Mouse (Mus musculus) kidney, embryonic 14.5 days (tissue): ENCODE results near the gene Sptbn1. TPM values are rescaled to one million over a fixed set of nuclear protein-coding genes. Genes with fewer than 3 reads are reported as not detected.

ENCODE experiments used
- ATAC-seq: fragments of 200-750 bp; cut with Nextera tagmentation; 2 replicates; pipeline ENCODE4 v1.8.0; 2017; ENCODE audit warnings: moderate number of reproducible peaks, mild to moderate bottlenecking, moderate TSS enrichment, moderate library complexity; ENCODE audit not compliant: low FRiP score, low TSS enrichment
- H3K27ac ChIP-seq: fragments of 300-500 bp; sonication (generic); 2 replicates; pipeline ENCODE4 v1.5.1; 2014; ENCODE audit warnings: low read depth, mild to moderate bottlenecking, low read length, moderate library complexity, mixed read lengths
- H3K27me3 ChIP-seq: fragments of 300-500 bp; sonication (generic); 2 replicates; pipeline ENCODE4 v1.6.1; 2014; ENCODE audit warnings: mild to moderate bottlenecking, low read length; ENCODE audit not compliant: control insufficient read depth, insufficient read depth
- H3K36me3 ChIP-seq: fragments of 300-500 bp; sonication (generic); 2 replicates; pipeline ENCODE4 v1.6.1; 2014; ENCODE audit warnings: low read length, mixed read lengths; ENCODE audit not compliant: control insufficient read depth, insufficient read depth
- H3K4me1 ChIP-seq: fragments of 300-500 bp; sonication (generic); 2 replicates; pipeline ENCODE4 v1.6.1; 2014; ENCODE audit warnings: low read length, mixed read lengths; ENCODE audit not compliant: control insufficient read depth, insufficient read depth
- H3K4me2 ChIP-seq: fragments of 300-500 bp; sonication (generic); replicated peaks from 2 replicates; pipeline ENCODE4 v1.6.1; 2014; ENCODE audit warnings: low read depth, mild to moderate bottlenecking, low read length
- H3K4me3 ChIP-seq: fragments of 300-500 bp; sonication (generic); 2 replicates; pipeline ENCODE4 v1.5.1; 2014; ENCODE audit warnings: mild to moderate bottlenecking, low read length
- H3K9ac ChIP-seq: fragments of 300-500 bp; sonication (generic); 2 replicates; pipeline ENCODE4 v1.6.1; 2014; ENCODE audit warnings: low read depth, mild to moderate bottlenecking, low read length, moderate library complexity
- H3K9me3 ChIP-seq: fragments of 300-500 bp; sonication (generic); 2 replicates; pipeline ENCODE4 v1.6.1; 2016; ENCODE audit warnings: low read length; ENCODE audit not compliant: control insufficient read depth
- WGBS: fragments of 180-500 bp; shearing (Covaris S2); extraction: QIAGEN DNeasy Blood & Tissue Kit; methylation state at CpG from one replicate; pipeline ENCODE4 v1.1.7; 2014; 5-methylcytosine and 5-hydroxymethylcytosine counted together
- polyA plus RNA-seq: library from polyadenylated mRNA; unstranded; fragments of >200 nt; fragmentation: Nextera tagmentation; extraction: Ambion mirVana; gene quantifications from 2 replicates; pipeline ENCODE4 v1.2.1, GENCODE M21; 2014

Gene Sptbn1
- polyA plus RNA-seq, 1 experiment from 2014 or later: 129 TPM

GRCm38 (mm10) chr11:30099916-30100315, 168.1 kb downstream of the Sptbn1 start:
- no peaks in the 10 kb centered on the region for H3K4me1 ChIP-seq
- 87% methylated on average over 6 of the region's 6 CpGs for WGBS
- H3K4me3 ChIP-seq: no peak overlapping the region
- ATAC-seq: no peak
- H3K9ac ChIP-seq: no peak overlapping the region
- no peaks in the 10 kb centered on the region for H3K9me3 ChIP-seq
- no peaks in the 10 kb centered on the region for H3K27me3 ChIP-seq
- no peak overlapping the region for H3K4me2 ChIP-seq
- no peak overlapping the region for H3K27ac ChIP-seq
- H3K36me3 ChIP-seq: peaks cover 75% of the 10 kb centered on the region

GRCm38 (mm10) chr11:30095212-30095773, 172.7 kb downstream of the Sptbn1 start:
- WGBS: 70% methylated on average over 6 of the region's 6 CpGs
- peaks cover 30% of the 10 kb centered on the region for H3K36me3 ChIP-seq
- no peaks in the 10 kb centered on the region for H3K4me1 ChIP-seq
- no peak; the same call in 1 of the 2 replicates for ATAC-seq
- H3K27me3 ChIP-seq: no peaks in the 10 kb centered on the region
- H3K9me3 ChIP-seq: no peaks in the 10 kb centered on the region
- no peak overlapping the region for H3K4me3 ChIP-seq
- no peak overlapping the region for H3K9ac ChIP-seq
- no peak overlapping the region for H3K4me2 ChIP-seq
- no peak overlapping the region for H3K27ac ChIP-seq

GRCm38 (mm10) chr11:30091892-30092291, 176.1 kb downstream of the Sptbn1 start:
- WGBS: 63% methylated on average over 4 of the region's 4 CpGs
- Histone ChIP-seq H3K4me2 (no peak overlapping the region), H3K9me3 (no peaks in the 10 kb centered on the region), H3K4me1 (no peaks in the 10 kb centered on the region), H3K27me3 (no peaks in the 10 kb centered on the region), H3K4me3 (no peak overlapping the region), H3K36me3 (peaks cover 1% of the 10 kb centered on the region; the same call in 1 of the 2 replicates), H3K27ac (no peak overlapping the region), H3K9ac (no peak overlapping the region)
- no peak for ATAC-seq

- Histone ChIP-seq H3K4me1 (no peaks in the 10 kb centered on the region), H3K9ac (no peak overlapping the region), H3K9me3 (no peaks in the 10 kb centered on the region), H3K27me3 (no peaks in the 10 kb centered on the region), H3K36me3 (no peaks in the 10 kb centered on the region), H3K27ac (no peak overlapping the region), H3K4me2 (no peak overlapping the region), H3K4me3 (no peak overlapping the region)
- ATAC-seq: peak; percentile 92
Observed at GRCm38 (mm10) chr11:30085114-30085513, 182.9 kb downstream of the Sptbn1 start.

GRCm38 (mm10) chr11:30057299-30057698, 210.7 kb downstream of the Sptbn1 start:
- Histone ChIP-seq H3K27ac (no peak overlapping the region), H3K36me3 (no peaks in the 10 kb centered on the region), H3K9ac (no peak overlapping the region), H3K27me3 (no peaks in the 10 kb centered on the region), H3K4me2 (no peak overlapping the region), H3K4me1 (no peaks in the 10 kb centered on the region), H3K4me3 (no peak overlapping the region), H3K9me3 (no peaks in the 10 kb centered on the region)
- 0 out of 2 replicates have a peak, but pooled peaks have one; percentile 57 for ATAC-seq
- WGBS: 49% methylated on average over 8 of the region's 8 CpGs

Other genes starting within 250 kb of the Sptbn1 start
- 0.53 and 0.54 TPM in 2 replicates for gene Eml6, start 242.1 kb downstream of the Sptbn1 start, polyA plus RNA-seq
- not detected in 2 replicates for gene 4930505A04Rik, start 203.7 kb upstream of the Sptbn1 start, polyA plus RNA-seq